Mouse (Mus musculus): Measurements from ENCODE around the gene Rap1gap.
A peak's percentile ranks its signal among the peaks of the same experiment; 100 is the strongest.

DNA sequence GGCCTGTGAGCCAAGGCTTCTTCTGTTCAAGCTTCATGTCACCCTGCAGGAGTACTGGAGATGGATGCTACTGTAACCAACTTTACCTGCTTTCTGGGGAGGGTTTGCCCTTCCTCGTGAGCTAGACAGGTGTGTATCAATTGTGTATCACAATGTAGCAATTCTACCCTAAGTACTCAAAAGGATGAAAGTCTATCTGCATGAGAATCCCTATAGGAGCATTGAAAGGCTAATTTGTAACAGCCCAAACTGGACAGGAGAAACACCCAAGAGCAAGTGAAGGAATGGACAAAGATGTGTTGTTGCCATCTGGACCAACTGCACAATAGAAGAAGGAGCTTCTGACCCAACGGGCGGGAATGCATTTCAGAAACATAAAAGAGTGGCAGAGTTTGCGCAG lies 113.3 kb downstream of the Rap1gap start:
- TF ChIP-seq CTCF (IDR thresholded peaks at IDR 0.05; ENCODE audit: low read depth, low read length) (no peak), EP300 (IDR thresholded peaks at IDR 0.05; ENCODE audit: insufficient read depth, low read depth, low read length) (peak; percentile 46; the same call in 1 of the 2 replicates)

Measured in ES-Bruce4 (cell line).